Mouse (Mus musculus) large intestine, adult 2 months (tissue): Measurements from ENCODE around the gene Ddit4l. TPM values are rescaled to one million over a fixed set of nuclear protein-coding genes. Genes with fewer than 3 reads are reported as not detected.
"Not testable (repeated sequence)": the region's sequence is repeated elsewhere in the genome, so short reads cannot be mapped to it uniquely, and the experiment has no call there.

Experiments used
- DNase-seq: peaks from one replicate; pipeline ENCODE4 v3.0.0-alpha.2; 2012; ENCODE audit warnings: low read depth, low spot score
- WGBS: fragments of 180-500 bp; shearing (Covaris S2); methylation state at CpG from one replicate; pipeline ENCODE4 v1.1.7; 2018; 5-methylcytosine and 5-hydroxymethylcytosine counted together
- polyA plus RNA-seq: library from polyadenylated mRNA; depleted of rRNA; stranded (reverse); fragments of >200 nt; gene quantifications from 2 replicates; pipeline ENCODE4 v1.2.3, GENCODE M21; 2012; rRNA removed

Gene Ddit4l
- polyA plus RNA-seq, 1 experiment: 0.50 TPM

GRCm38 (mm10) chr3:137644081-137644480, 22.7 kb downstream of the Ddit4l start:
- WGBS: 92% methylated on average over 3 of the region's 3 CpGs
- no peak for DNase-seq

- no peak for DNase-seq
- 58% methylated on average over 6 of the region's 6 CpGs for WGBS
Measured at GRCm38 (mm10) chr3:137644947-137645346, 23.5 kb downstream of the Ddit4l start.

GRCm38 (mm10) chr3:137647427-137648100, 26.2 kb downstream of the Ddit4l start:
- DNase-seq: no peak
- 71% methylated on average over 12 of the region's 12 CpGs for WGBS

- WGBS: 70% methylated on average over 5 of the region's 5 CpGs
Measured at GRCm38 (mm10) chr3:137649112-137649511, 27.7 kb downstream of the Ddit4l start.

GRCm38 (mm10) chr3:137652853-137653252, 31.4 kb downstream of the Ddit4l start:
- DNase-seq: no peak
- WGBS: 86% methylated on average over 2 of the region's 2 CpGs

More at GRCm38 (mm10) chr3:137649112-137649511, 27.7 kb downstream of the Ddit4l start:
- no peak for DNase-seq

GRCm38 (mm10) chr3:137671224-137671623, 49.8 kb downstream of the Ddit4l start, which contains the start of gene Gm21962:
TSS of gene Gm21962 (plus strand) at chr3:137671524.
- WGBS: no CpG with 5 or more reads among the region's 3 CpGs
- not testable (repeated sequence) for DNase-seq

Other genes with a start within 250 kb of the Ddit4l start
- not detected in 2 replicates for gene Gm21962, start 49.9 kb downstream of the Ddit4l start, polyA plus RNA-seq
- 1,057 and 1,209 TPM in 2 replicates for gene H2afz, start 242.9 kb downstream of the Ddit4l start, polyA plus RNA-seq
- gene Dnajb14, start 246.1 kb downstream of the Ddit4l start, polyA plus RNA-seq: 2.0 and 3.2 TPM in 2 replicates